Mouse (Mus musculus) limb, embryonic 14.5 days (tissue): ENCODE data around the gene Med31. TPM values are rescaled to one million over a fixed set of nuclear protein-coding genes. Genes with fewer than 3 reads are reported as not detected.
A peak's percentile ranks its signal among the peaks of the same experiment; 100 is the strongest.

Experiments used
- ATAC-seq: fragments of 200-750 bp; cut with Nextera tagmentation; 2 replicates; pipeline ENCODE4 v1.8.0; 2017; ENCODE audit warnings: low read depth, moderate number of reproducible peaks, moderate TSS enrichment; ENCODE audit not compliant: low FRiP score
- DNase-seq: peaks from one replicate; pipeline ENCODE4 v3.0.0-alpha.2; 2015; ENCODE audit warnings: low spot score
- H3K27ac ChIP-seq: fragments of 300-500 bp; sonication (generic); replicated peaks from 2 replicates; pipeline ENCODE4 v1.5.1; 2014; ENCODE audit warnings: low read depth, mild to moderate bottlenecking, low read length, moderate library complexity, mixed read lengths
- H3K27me3 ChIP-seq: fragments of 300-500 bp; sonication (generic); 2 replicates; pipeline ENCODE4 v1.6.1; 2014; ENCODE audit warnings: low read length, mixed read lengths; ENCODE audit not compliant: control insufficient read depth, insufficient read depth
- H3K36me3 ChIP-seq: fragments of 300-500 bp; sonication (generic); 2 replicates; pipeline ENCODE4 v1.6.1; 2014; ENCODE audit warnings: mild to moderate bottlenecking, low read length, moderate library complexity, mixed read lengths; ENCODE audit not compliant: control insufficient read depth, insufficient read depth
- H3K4me1 ChIP-seq: fragments of 300-500 bp; sonication (generic); 2 replicates; pipeline ENCODE4 v1.6.1; 2014; ENCODE audit warnings: antibody characterized with exemption, low read length, mixed read lengths; ENCODE audit not compliant: control insufficient read depth, insufficient read depth
- H3K4me2 ChIP-seq: fragments of 300-500 bp; sonication (generic); replicated peaks from 2 replicates; pipeline ENCODE4 v1.6.1; 2014; ENCODE audit warnings: low read depth, mild to moderate bottlenecking, low read length, moderate library complexity; ENCODE audit not compliant: severe bottlenecking
- H3K4me3 ChIP-seq: fragments of 300-500 bp; sonication (generic); replicated peaks from 2 replicates; pipeline ENCODE4 v1.5.1; 2014; ENCODE audit warnings: low read length
- H3K9ac ChIP-seq: fragments of 300-500 bp; sonication (generic); 2 replicates; pipeline ENCODE4 v1.6.1; 2014; ENCODE audit warnings: mild to moderate bottlenecking, low read depth, low read length, moderate library complexity; ENCODE audit not compliant: severe bottlenecking
- H3K9me3 ChIP-seq: fragments of 300-500 bp; sonication (generic); 2 replicates; pipeline ENCODE4 v1.6.1; 2016; ENCODE audit warnings: low read length; ENCODE audit not compliant: control insufficient read depth
- POLR2A ChIP-seq: fragments of 200-500 bp; IDR thresholded peaks from 2 replicates; pipeline ENCODE4 v1.8.0; 2012; ENCODE audit warnings: inconsistent platforms, mild to moderate bottlenecking, moderate library complexity, borderline replicate concordance; ENCODE audit not compliant: insufficient read depth, insufficient read length; ENCODE audit errors: extremely low read depth
- WGBS: fragments of 180-500 bp; shearing (Covaris S2); extraction: QIAGEN DNeasy Blood & Tissue Kit; methylation state at CpG from one replicate; pipeline ENCODE4 v1.1.7; 2014; 5-methylcytosine and 5-hydroxymethylcytosine counted together
- polyA plus RNA-seq, 2 experiments: library from polyadenylated mRNA; depleted of rRNA in 1 of 2; stranded (reverse) in 1 of 2; unstranded in 1 of 2; fragments of >200 nt; fragmentation: Nextera tagmentation in 1 of 2; extraction: Ambion mirVana in 1 of 2; gene quantifications; 2 replicates each; pipeline versions ENCODE4 v1.2.1 to v1.2.3; 2012 to 2014

The Med31 gene
- polyA plus RNA-seq, 2 experiments = 33.2 to 39.0 TPM

DNA sequence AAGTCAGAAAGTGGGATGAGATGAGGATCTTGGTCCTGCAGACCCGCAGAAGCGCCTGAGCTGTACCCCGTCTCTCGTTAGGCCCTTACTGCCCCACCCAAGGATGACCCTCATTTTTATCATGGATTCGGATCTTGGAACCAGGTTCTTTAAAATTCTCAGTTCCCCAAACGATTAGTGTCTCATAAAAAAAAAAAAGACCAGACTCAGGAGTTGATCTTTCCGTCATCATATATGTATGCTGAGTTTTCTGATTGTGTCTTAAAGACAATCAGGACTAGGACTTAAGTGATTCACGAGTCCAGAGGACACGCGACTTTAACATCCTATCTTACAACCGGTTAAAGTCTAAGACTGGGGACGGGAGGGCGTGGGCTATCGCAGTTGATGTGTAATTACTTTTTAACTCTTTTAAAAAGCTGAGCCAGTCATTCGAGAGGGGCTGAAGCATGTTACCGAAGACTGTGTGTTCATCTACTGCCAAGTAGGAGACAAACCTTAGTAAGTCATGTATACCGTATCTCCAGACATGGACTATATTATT lies 7.5 kb downstream of the Med31 start:
- Histone ChIP-seq H3K4me1 (peaks cover 12% of the 10 kb centered on the region), H3K27me3 (no peaks in the 10 kb centered on the region), H3K9me3 (no peaks in the 10 kb centered on the region), H3K36me3 (peaks cover 34% of the 10 kb centered on the region), H3K9ac (peak overlapping the region; percentile 74), H3K4me2 (peak overlapping the region; percentile 88), H3K4me3 (peak overlapping the region; percentile 80), H3K27ac (peak overlapping the region; percentile 73; the same call in 1 of the 2 replicates)
- TF ChIP-seq POLR2A = no peak
- WGBS = 13% methylated on average over 17 of the region's 17 CpGs
- DNase-seq = no peak
- ATAC-seq = no peak

DNA sequence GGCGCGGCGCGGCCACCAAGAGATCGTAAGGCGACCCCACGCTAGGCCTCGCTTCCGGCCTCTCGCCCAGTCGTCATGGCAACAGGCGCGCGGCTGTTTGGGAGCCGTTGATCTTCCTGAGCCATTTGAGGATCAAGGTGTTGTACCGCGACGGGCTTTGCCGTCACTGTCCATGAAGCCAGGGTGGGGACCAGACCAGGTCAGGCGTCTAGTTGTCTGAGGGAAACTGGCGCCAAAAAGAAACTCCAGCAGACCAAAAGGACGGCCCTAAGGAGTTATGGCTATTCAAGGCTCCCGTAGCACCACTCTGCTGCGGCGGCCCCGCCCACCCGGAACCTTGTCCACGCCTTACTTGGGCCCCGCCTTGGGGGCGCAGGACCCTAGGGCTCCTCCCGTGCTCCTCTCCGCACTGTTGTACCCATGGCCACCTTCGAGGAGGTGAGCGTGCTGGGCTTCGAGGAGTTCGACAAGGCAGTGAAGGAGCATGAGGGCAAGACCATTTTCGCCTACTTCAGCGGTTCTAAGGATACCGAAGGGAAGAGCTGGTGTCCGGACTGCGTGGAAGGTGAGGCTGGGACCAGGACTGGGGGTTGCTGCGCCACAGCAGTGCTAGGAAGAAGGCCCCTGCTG lies 8.1 kb downstream of the Med31 start, which contains the start of the genes 4933427D14Rik and Txndc17:
4933427D14Rik (minus strand) TSS at position 256 of the 630 bp plus-strand sequence.
Txndc17 (plus strand) TSS at position 344 of the 630 bp plus-strand sequence.
- peak; percentile 96 for ATAC-seq
- no peaks in the 10 kb centered on the region for H3K9me3 ChIP-seq
- peaks cover 29% of the 10 kb centered on the region for H3K36me3 ChIP-seq
- H3K27me3 ChIP-seq = no peaks in the 10 kb centered on the region
- peak within 1 kb of the TSS; percentile 88 for H3K4me2 ChIP-seq
- H3K27ac ChIP-seq = peak within 1 kb of the TSS; percentile 73
- H3K4me3 ChIP-seq = peak within 1 kb of the TSS; percentile 80
- H3K9ac ChIP-seq = peak within 1 kb of the TSS; percentile 74
- TF ChIP-seq POLR2A = peak; percentile 77; the same call in 1 of the 2 replicates
- peak; percentile 89 for DNase-seq
- WGBS = 0% methylated on average over 42 of the region's 42 CpGs
- peaks cover 12% of the 10 kb centered on the region for H3K4me1 ChIP-seq

DNA sequence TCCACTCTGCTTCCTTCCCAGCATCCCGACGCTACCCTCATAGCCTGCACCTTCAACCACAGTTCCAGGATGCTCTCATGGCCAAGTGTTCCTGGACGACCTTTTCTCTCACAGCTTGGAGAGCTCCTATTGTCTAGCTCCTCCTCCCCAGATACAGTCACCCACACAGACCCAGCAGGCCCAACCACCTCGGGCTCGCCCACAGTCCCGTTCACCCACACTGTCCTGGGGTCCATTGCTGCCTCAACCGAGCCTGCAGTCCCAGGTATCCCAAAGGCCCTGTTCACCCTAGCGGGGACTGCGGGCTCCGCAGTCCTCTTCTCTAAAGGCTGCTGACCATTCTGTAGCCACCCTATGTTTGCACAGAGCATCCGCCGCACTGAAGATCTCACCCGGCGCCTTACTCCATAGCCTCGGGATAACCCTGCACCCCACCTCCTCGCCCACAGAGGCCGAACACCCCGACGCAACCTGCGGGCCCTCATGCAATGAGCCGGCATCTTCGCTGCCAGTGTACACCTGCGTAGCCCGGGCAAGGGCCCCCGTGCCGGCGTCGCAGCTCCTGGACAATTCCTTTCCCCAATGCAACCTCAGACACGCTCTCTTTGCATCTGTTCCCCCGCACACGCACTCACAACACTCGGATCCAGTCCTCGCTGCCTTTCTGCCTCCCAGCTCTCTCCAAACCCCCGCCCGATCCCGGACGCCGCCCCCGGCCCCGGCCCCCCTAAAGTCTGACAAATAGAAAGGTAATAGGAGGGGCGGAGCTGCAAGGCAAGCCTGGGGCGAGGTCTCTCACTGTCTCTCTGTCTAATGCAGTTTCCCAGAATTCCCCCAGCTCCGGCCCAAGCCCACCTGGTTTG lies 8.8 kb downstream of the Med31 start, which contains the start of gene Gm43951:
Gm43951 (minus strand) TSS at position 500 of the 863 bp plus-strand sequence.
- peaks cover 12% of the 10 kb centered on the region for H3K4me1 ChIP-seq
- no peak for DNase-seq

DNA sequence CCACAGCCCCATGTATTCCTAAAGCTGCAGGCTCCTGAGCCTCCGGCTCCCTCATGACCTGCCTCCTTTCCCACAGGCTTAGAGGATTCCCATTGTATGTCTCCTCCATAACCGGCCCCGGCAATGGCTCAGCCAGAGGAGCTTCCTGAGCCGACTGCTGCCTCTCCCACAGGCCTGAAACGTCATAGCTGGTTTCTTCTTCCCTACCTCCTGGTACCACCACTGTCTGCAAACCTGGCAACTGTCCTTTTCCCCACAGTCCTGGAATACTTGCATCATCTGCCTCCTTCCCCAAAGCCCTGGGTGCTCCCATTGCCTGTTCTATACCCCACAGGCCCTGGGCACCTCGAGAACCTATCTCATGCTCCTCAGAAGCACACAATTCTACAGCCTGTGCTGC lies 10.1 kb downstream of the Med31 start:
- Histone ChIP-seq H3K4me3 (peak overlapping the region; percentile 80; the same call in 1 of the 2 replicates), H3K36me3 (peaks cover 22% of the 10 kb centered on the region), H3K4me1 (peaks cover 12% of the 10 kb centered on the region), H3K27me3 (no peaks in the 10 kb centered on the region), H3K4me2 (no peak overlapping the region), H3K27ac (no peak overlapping the region), H3K9ac (no peak overlapping the region), H3K9me3 (no peaks in the 10 kb centered on the region)
- no peak for ATAC-seq
- TF ChIP-seq POLR2A = no peak
- 83% methylated on average over 6 of the region's 6 CpGs for WGBS
- no peak for DNase-seq

More for the DNA sequence above, 8.8 kb downstream of the Med31 start, which contains the start of gene Gm43951:
- Histone ChIP-seq H3K27me3 (no peaks in the 10 kb centered on the region), H3K9ac (peak within 1 kb of the TSS; percentile 74), H3K4me2 (peak within 1 kb of the TSS; percentile 88), H3K4me3 (peak within 1 kb of the TSS; percentile 80), H3K9me3 (no peaks in the 10 kb centered on the region), H3K27ac (peak within 1 kb of the TSS; percentile 73), H3K36me3 (peaks cover 25% of the 10 kb centered on the region)
- peak; percentile 13; the same call in 1 of the 2 replicates for ATAC-seq
- 4% methylated on average over 43 of the region's 43 CpGs for WGBS
- 0 out of 2 replicates have a peak, but pooled peaks have one; percentile 24 for TF ChIP-seq POLR2A

DNA sequence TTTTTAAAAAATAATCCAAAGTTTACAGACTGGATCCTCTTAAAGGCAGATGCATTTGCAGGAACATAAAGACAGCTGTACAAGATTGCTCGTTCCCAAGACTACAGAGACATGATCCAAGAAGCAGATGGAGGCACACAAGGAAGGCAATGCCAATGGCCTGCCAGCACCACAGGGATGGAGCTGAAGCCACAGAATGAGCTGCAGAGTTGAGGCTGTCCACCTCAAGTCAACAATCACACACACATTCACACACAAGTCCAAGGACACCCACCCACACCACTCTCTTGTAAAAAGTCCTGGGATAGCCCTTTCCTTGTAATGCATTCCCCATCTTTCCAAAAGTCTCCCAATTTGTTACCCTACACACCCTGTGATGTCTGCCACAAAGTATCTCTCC lies 12.0 kb downstream of the Med31 start:
- no peak overlapping the region for H3K9ac ChIP-seq
- H3K27me3 ChIP-seq = no peaks in the 10 kb centered on the region
- H3K4me3 ChIP-seq = no peak overlapping the region
- 74% methylated on average over 1 of the region's 1 CpGs for WGBS
- no peaks in the 10 kb centered on the region for H3K9me3 ChIP-seq
- peaks cover 15% of the 10 kb centered on the region for H3K36me3 ChIP-seq
- no peak for TF ChIP-seq POLR2A
- peaks cover 12% of the 10 kb centered on the region for H3K4me1 ChIP-seq
- no peak overlapping the region for H3K4me2 ChIP-seq
- DNase-seq = no peak
- ATAC-seq = no peak
- H3K27ac ChIP-seq = no peak overlapping the region
